Mouse (Mus musculus): ENCODE results near the gene Armc12. TPM values are rescaled to one million over a fixed set of nuclear protein-coding genes. Genes with fewer than 3 reads are reported as not detected.

The Armc12 gene
- polyA plus RNA-seq, 1 experiment: 0.05 TPM

GRCm38 (mm10) chr17:28515431-28516341, 14.9 kb upstream of the Armc12 start:
- DNase-seq (ENCODE audit: low read depth): no peak
- no peak for TF ChIP-seq CTCF (IDR thresholded peaks at IDR 0.05; ENCODE audit: borderline replicate concordance, extremely low read depth, insufficient read depth, insufficient read length)
- no peak for TF ChIP-seq POLR2A (IDR thresholded peaks at IDR 0.05; ENCODE audit: borderline replicate concordance, extremely low read depth, insufficient read depth, insufficient read length, poor library complexity, severe bottlenecking)

DNA sequence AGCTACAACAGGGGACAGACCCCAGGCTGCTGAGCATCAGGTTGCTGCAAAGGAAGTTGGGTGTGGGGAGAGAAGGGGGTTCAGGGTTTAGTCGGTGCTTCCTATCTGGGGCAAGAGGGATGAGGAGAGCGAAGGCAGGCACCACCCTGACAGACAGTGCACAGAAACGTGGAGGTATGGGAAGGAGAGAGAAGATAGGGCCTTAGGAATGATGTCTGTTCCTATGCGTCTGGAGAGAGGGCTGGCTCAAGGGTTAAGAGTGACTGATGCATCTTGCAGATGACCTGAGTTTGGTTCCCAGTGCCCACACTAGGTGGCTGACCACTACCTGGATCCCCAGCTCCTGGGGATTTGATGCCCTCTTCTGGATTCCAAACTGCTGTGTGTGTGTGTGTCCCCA, 13.7 kb upstream of the Armc12 start:
- no peak for TF ChIP-seq POLR2A (IDR thresholded peaks at IDR 0.05; ENCODE audit: borderline replicate concordance, extremely low read depth, insufficient read depth, insufficient read length, poor library complexity, severe bottlenecking)
- no peak for TF ChIP-seq CTCF (IDR thresholded peaks at IDR 0.05; ENCODE audit: borderline replicate concordance, extremely low read depth, insufficient read depth, insufficient read length)
- DNase-seq (ENCODE audit: low read depth): no peak

DNA sequence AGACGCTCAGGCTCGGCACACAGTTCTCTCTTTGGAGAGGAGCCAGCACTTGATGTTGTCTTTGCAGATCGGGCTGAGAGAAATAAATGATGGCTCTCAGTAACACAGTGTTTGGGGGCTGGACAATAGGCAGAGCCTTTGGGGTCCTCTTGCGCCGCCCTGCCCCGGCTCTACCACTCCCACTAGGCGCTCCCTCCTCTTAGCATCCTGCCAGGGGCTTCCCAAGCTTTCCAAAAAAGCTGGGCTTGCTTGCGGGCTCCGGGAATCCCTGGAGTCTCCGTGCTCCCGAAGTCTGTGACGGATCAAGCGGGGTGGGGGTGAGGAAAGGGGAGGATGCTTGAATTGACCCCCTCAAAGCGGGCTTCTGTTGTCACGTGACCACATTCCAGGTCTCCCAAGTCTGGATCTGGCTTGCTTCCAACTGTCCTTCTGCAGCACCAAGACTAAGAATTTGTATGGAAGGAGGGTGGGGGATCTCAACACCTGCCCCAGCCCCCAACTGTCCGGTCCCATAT, 13.1 kb upstream of the Armc12 start, which contains the start of gene Fkbp5:
TSS of gene Fkbp5 (minus strand) at position 87 of the 515 bp plus-strand sequence.
- peak; percentile 90 for DNase-seq (ENCODE audit: low read depth)

DNA sequence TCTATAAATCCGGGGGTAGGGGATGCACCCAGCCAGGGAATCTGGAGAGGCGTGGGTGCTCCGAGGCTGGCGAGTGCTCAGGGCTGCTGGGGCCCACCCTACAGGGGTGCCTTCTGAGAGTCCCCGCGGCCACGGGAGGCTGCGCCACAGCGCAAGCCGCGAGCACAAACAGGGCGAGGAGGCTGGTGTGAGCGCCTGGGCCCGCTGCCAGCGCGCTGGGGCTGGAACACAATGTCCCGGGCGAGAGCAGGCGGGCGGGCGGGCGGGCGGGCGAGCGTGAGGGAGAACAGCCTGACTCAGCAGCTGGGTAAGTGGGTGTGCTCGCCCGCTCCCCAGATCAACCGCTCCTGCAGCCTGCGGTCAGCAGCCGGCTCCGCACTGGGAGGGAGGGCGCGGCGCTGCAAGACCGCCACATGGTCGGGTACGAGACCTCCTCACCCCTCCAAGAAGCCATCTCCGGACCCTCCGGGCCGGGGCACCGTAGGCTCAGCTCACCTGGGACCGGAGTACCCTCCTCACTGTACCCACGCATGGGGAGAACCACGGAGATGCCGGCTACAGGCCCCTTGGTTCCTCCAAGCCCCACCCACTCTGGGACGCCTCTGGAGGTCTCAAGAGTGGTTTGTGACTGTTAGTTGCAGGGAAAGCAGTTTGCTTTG, 12.5 kb upstream of the Armc12 start:
- no peak for TF ChIP-seq POLR2A (IDR thresholded peaks at IDR 0.05; ENCODE audit: borderline replicate concordance, extremely low read depth, insufficient read depth, insufficient read length, poor library complexity, severe bottlenecking)
- TF ChIP-seq CTCF (IDR thresholded peaks at IDR 0.05; ENCODE audit: borderline replicate concordance, extremely low read depth, insufficient read depth, insufficient read length): no peak
- DNase-seq (ENCODE audit: low read depth): peak; percentile 93

More for the DNA sequence above, 13.1 kb upstream of the Armc12 start, which contains the start of gene Fkbp5:
- TF ChIP-seq CTCF (IDR thresholded peaks at IDR 0.05; ENCODE audit: borderline replicate concordance, extremely low read depth, insufficient read depth, insufficient read length) (no peak), POLR2A (IDR thresholded peaks at IDR 0.05; ENCODE audit: borderline replicate concordance, extremely low read depth, insufficient read depth, insufficient read length, poor library complexity, severe bottlenecking) (no peak)

GRCm38 (mm10) chr17:28518615-28519071, 12.0 kb upstream of the Armc12 start:
- no peak for DNase-seq (ENCODE audit: low read depth)
- TF ChIP-seq POLR2A (IDR thresholded peaks at IDR 0.05; ENCODE audit: borderline replicate concordance, extremely low read depth, insufficient read depth, insufficient read length, poor library complexity, severe bottlenecking) (no peak), CTCF (IDR thresholded peaks at IDR 0.05; ENCODE audit: borderline replicate concordance, extremely low read depth, insufficient read depth, insufficient read length) (no peak)

GRCm38 (mm10) chr17:28519827-28520226, 10.8 kb upstream of the Armc12 start:
- TF ChIP-seq POLR2A (IDR thresholded peaks at IDR 0.05; ENCODE audit: borderline replicate concordance, extremely low read depth, insufficient read depth, insufficient read length, poor library complexity, severe bottlenecking) (no peak), CTCF (IDR thresholded peaks at IDR 0.05; ENCODE audit: borderline replicate concordance, extremely low read depth, insufficient read depth, insufficient read length) (peak; percentile 25; the same call in 1 of the 2 replicates)

GRCm38 (mm10) chr17:28520561-28520960, 10.0 kb upstream of the Armc12 start:
- TF ChIP-seq CTCF (IDR thresholded peaks at IDR 0.05; ENCODE audit: borderline replicate concordance, extremely low read depth, insufficient read depth, insufficient read length): no peak
- TF ChIP-seq POLR2A (IDR thresholded peaks at IDR 0.05; ENCODE audit: borderline replicate concordance, extremely low read depth, insufficient read depth, insufficient read length, poor library complexity, severe bottlenecking): no peak
- no peak for DNase-seq (ENCODE audit: low read depth)

More at GRCm38 (mm10) chr17:28519827-28520226, 10.8 kb upstream of the Armc12 start:
- DNase-seq (ENCODE audit: low read depth): no peak

GRCm38 (mm10) chr17:28521071-28521726, 9.4 kb upstream of the Armc12 start:
- no peak for DNase-seq (ENCODE audit: low read depth)
- TF ChIP-seq CTCF (IDR thresholded peaks at IDR 0.05; ENCODE audit: borderline replicate concordance, extremely low read depth, insufficient read depth, insufficient read length) (no peak), POLR2A (IDR thresholded peaks at IDR 0.05; ENCODE audit: borderline replicate concordance, extremely low read depth, insufficient read depth, insufficient read length, poor library complexity, severe bottlenecking) (no peak)

GRCm38 (mm10) chr17:28521920-28522319, 8.7 kb upstream of the Armc12 start:
- TF ChIP-seq POLR2A (IDR thresholded peaks at IDR 0.05; ENCODE audit: borderline replicate concordance, extremely low read depth, insufficient read depth, insufficient read length, poor library complexity, severe bottlenecking): no peak
- TF ChIP-seq CTCF (IDR thresholded peaks at IDR 0.05; ENCODE audit: borderline replicate concordance, extremely low read depth, insufficient read depth, insufficient read length): no peak
- peak; percentile 17 for DNase-seq (ENCODE audit: low read depth)

GRCm38 (mm10) chr17:28522623-28523354, 7.8 kb upstream of the Armc12 start:
- TF ChIP-seq POLR2A (IDR thresholded peaks at IDR 0.05; ENCODE audit: borderline replicate concordance, extremely low read depth, insufficient read depth, insufficient read length, poor library complexity, severe bottlenecking): peak; percentile 51; the same call in 1 of the 2 replicates
- TF ChIP-seq CTCF (IDR thresholded peaks at IDR 0.05; ENCODE audit: borderline replicate concordance, extremely low read depth, insufficient read depth, insufficient read length): no peak
- DNase-seq (ENCODE audit: low read depth): peak; percentile 96

All from brain, embryonic 14.5 days (tissue).